Mouse (Mus musculus): ENCODE measurements at regions not wholly inside any gene's neighbourhood (a gene's known extent, or its start where the extent isn't known, plus 50 kb on each side); places are given as distances from the start of the nearest gene placed in this dataset.
A peak's percentile ranks its signal among the peaks of the same experiment; 100 is the strongest.

GRCm38 (mm10) chr13:38756629-38757227 is 97.9 kb upstream of the Eef1e1 start:
- ATAC-seq (0 out of 2 replicates have a peak, but pooled peaks have one; percentile 47), DNase-seq (ENCODE audit: low spot score) (no peak)
- Histone ChIP-seq H3K4me3 (ENCODE audit: low read length) (no peak overlapping the region), H3K9me3 (ENCODE audit: low read length) (no peaks in the 10 kb centered on the region), H3K27me3 (ENCODE audit: insufficient read depth, low read length) (no peaks in the 10 kb centered on the region), H3K4me2 (ENCODE audit: low read depth, low read length) (no peak overlapping the region), H3K36me3 (ENCODE audit: insufficient read depth, low read length) (no peaks in the 10 kb centered on the region), H3K9ac (replicated peaks; ENCODE audit: low read length) (no peak overlapping the region), H3K27ac (no peak overlapping the region), H3K4me1 (ENCODE audit: insufficient read depth, low read length) (no peaks in the 10 kb centered on the region)
- WGBS: 59% methylated on average over 11 of the region's 11 CpGs
- TF ChIP-seq CTCF (IDR thresholded peaks at IDR 0.05; ENCODE audit: low read depth): no peak

GRCm38 (mm10) chr13:38753722-38754121 is 94.9 kb upstream of the Eef1e1 start:
- no peak for TF ChIP-seq CTCF (IDR thresholded peaks at IDR 0.05; ENCODE audit: low read depth)
- Histone ChIP-seq H3K27ac (no peak overlapping the region), H3K4me1 (ENCODE audit: insufficient read depth, low read length) (no peaks in the 10 kb centered on the region), H3K36me3 (ENCODE audit: insufficient read depth, low read length) (no peaks in the 10 kb centered on the region), H3K4me2 (ENCODE audit: low read depth, low read length) (no peak overlapping the region), H3K4me3 (ENCODE audit: low read length) (no peak overlapping the region), H3K9me3 (ENCODE audit: low read length) (no peaks in the 10 kb centered on the region), H3K27me3 (ENCODE audit: insufficient read depth, low read length) (no peaks in the 10 kb centered on the region), H3K9ac (replicated peaks; ENCODE audit: low read length) (no peak overlapping the region)
- WGBS: 75% methylated on average over 4 of the region's 4 CpGs
- no peak for ATAC-seq
- no peak for DNase-seq (ENCODE audit: low spot score)

GRCm38 (mm10) chr13:38751876-38752275 is 93.0 kb upstream of the Eef1e1 start:
- Histone ChIP-seq H3K9me3 (ENCODE audit: low read length) (no peaks in the 10 kb centered on the region), H3K9ac (replicated peaks; ENCODE audit: low read length) (no peak overlapping the region), H3K27ac (no peak overlapping the region), H3K27me3 (ENCODE audit: insufficient read depth, low read length) (no peaks in the 10 kb centered on the region), H3K4me3 (ENCODE audit: low read length) (no peak overlapping the region), H3K36me3 (ENCODE audit: insufficient read depth, low read length) (no peaks in the 10 kb centered on the region), H3K4me1 (ENCODE audit: insufficient read depth, low read length) (no peaks in the 10 kb centered on the region), H3K4me2 (ENCODE audit: low read depth, low read length) (no peak overlapping the region)
- TF ChIP-seq CTCF (IDR thresholded peaks at IDR 0.05; ENCODE audit: low read depth): no peak
- ATAC-seq: no peak
- no peak for DNase-seq (ENCODE audit: low spot score)
- WGBS: 85% methylated on average over 1 of the region's 1 CpGs

- Histone ChIP-seq H3K4me3 (ENCODE audit: low read length) (no peak overlapping the region), H3K27me3 (ENCODE audit: insufficient read depth, low read length) (no peaks in the 10 kb centered on the region), H3K4me1 (ENCODE audit: insufficient read depth, low read length) (no peaks in the 10 kb centered on the region), H3K27ac (no peak overlapping the region), H3K4me2 (ENCODE audit: low read depth, low read length) (no peak overlapping the region), H3K9me3 (ENCODE audit: low read length) (no peaks in the 10 kb centered on the region), H3K9ac (replicated peaks; ENCODE audit: low read length) (no peak overlapping the region), H3K36me3 (ENCODE audit: insufficient read depth, low read length) (no peaks in the 10 kb centered on the region)
- DNase-seq (ENCODE audit: low spot score): no peak
- no peak for ATAC-seq
- WGBS: 93% methylated on average over 8 of the region's 8 CpGs
- no peak for TF ChIP-seq CTCF (IDR thresholded peaks at IDR 0.05; ENCODE audit: low read depth)
These were observed 81.2 kb upstream of the Eef1e1 start for GRCm38 (mm10) chr13:38740066-38740465.

GRCm38 (mm10) chr13:38736361-38737035 is 77.6 kb upstream of the Eef1e1 start:
- H3K9ac ChIP-seq (replicated peaks; ENCODE audit: low read length): no peak overlapping the region
- ATAC-seq (no peak), DNase-seq (ENCODE audit: low spot score) (no peak)
- no peaks in the 10 kb centered on the region for H3K4me1 ChIP-seq (ENCODE audit: insufficient read depth, low read length)
- no peak overlapping the region for H3K4me3 ChIP-seq (ENCODE audit: low read length)
- 92% methylated on average over 4 of the region's 4 CpGs for WGBS
- no peaks in the 10 kb centered on the region for H3K27me3 ChIP-seq (ENCODE audit: insufficient read depth, low read length)
- H3K9me3 ChIP-seq (ENCODE audit: low read length): no peaks in the 10 kb centered on the region
- H3K4me2 ChIP-seq (ENCODE audit: low read depth, low read length): no peak overlapping the region
- TF ChIP-seq CTCF (IDR thresholded peaks at IDR 0.05; ENCODE audit: low read depth): no peak
- no peak overlapping the region for H3K27ac ChIP-seq
- H3K36me3 ChIP-seq (ENCODE audit: insufficient read depth, low read length): no peaks in the 10 kb centered on the region

GRCm38 (mm10) chr13:38735294-38735693 is 76.4 kb upstream of the Eef1e1 start:
- 85% methylated on average over 6 of the region's 6 CpGs for WGBS
- ATAC-seq: no peak
- Histone ChIP-seq H3K9ac (replicated peaks; ENCODE audit: low read length) (no peak overlapping the region), H3K9me3 (ENCODE audit: low read length) (no peaks in the 10 kb centered on the region), H3K27ac (no peak overlapping the region), H3K4me1 (ENCODE audit: insufficient read depth, low read length) (no peaks in the 10 kb centered on the region), H3K4me2 (ENCODE audit: low read depth, low read length) (no peak overlapping the region), H3K27me3 (ENCODE audit: insufficient read depth, low read length) (no peaks in the 10 kb centered on the region), H3K4me3 (ENCODE audit: low read length) (no peak overlapping the region), H3K36me3 (ENCODE audit: insufficient read depth, low read length) (no peaks in the 10 kb centered on the region)
- no peak for TF ChIP-seq CTCF (IDR thresholded peaks at IDR 0.05; ENCODE audit: low read depth)
- no peak for DNase-seq (ENCODE audit: low spot score)

- no peak overlapping the region for H3K4me2 ChIP-seq (ENCODE audit: low read depth, low read length)
- H3K36me3 ChIP-seq (ENCODE audit: insufficient read depth, low read length): no peaks in the 10 kb centered on the region
- H3K9ac ChIP-seq (replicated peaks; ENCODE audit: low read length): no peak overlapping the region
- no peak overlapping the region for H3K27ac ChIP-seq
- TF ChIP-seq CTCF (IDR thresholded peaks at IDR 0.05; ENCODE audit: low read depth): no peak
- no peak for ATAC-seq
- no peaks in the 10 kb centered on the region for H3K9me3 ChIP-seq (ENCODE audit: low read length)
- H3K4me1 ChIP-seq (ENCODE audit: insufficient read depth, low read length): no peaks in the 10 kb centered on the region
- no peaks in the 10 kb centered on the region for H3K27me3 ChIP-seq (ENCODE audit: insufficient read depth, low read length)
- no peak overlapping the region for H3K4me3 ChIP-seq (ENCODE audit: low read length)
- no peak for DNase-seq (ENCODE audit: low spot score)
- WGBS: 89% methylated on average over 4 of the region's 4 CpGs
These were observed 74.4 kb upstream of the Eef1e1 start for GRCm38 (mm10) chr13:38733246-38733645.

All from hindbrain, postnatal 0 days (tissue).